Mouse (Mus musculus): ENCODE data around the gene Abcc12. TPM values are rescaled to one million over a fixed set of nuclear protein-coding genes. Genes with fewer than 3 reads are reported as not detected.

The Abcc12 gene
- polyA plus RNA-seq, 1 experiment from 2014 or later, result 0.21 TPM

Small RNA genes within 50 kb of the gene (microRNA-seq; reads per million reads assigned to microRNA genes)
- not detected for gene Gm44348

Other genes with a start within 250 kb of the Abcc12 start
- 83.4 and 92.0 TPM in 2 replicates for gene Lonp2, start 43.4 kb upstream of the Abcc12 start, polyA plus RNA-seq (2014; fragmentation: Nextera tagmentation; extraction: Ambion mirVana)
- gene Gm10638, start 165.0 kb upstream of the Abcc12 start, polyA plus RNA-seq (2014; fragmentation: Nextera tagmentation; extraction: Ambion mirVana), result 6.5 and 7.1 TPM in 2 replicates
- gene Siah1a, start 165.2 kb upstream of the Abcc12 start, polyA plus RNA-seq (2014; fragmentation: Nextera tagmentation; extraction: Ambion mirVana), result 80.1 and 84.6 TPM in 2 replicates